Mouse (Mus musculus) heart, embryonic 11.5 days (tissue): ENCODE measurements around the gene Ptpn14. TPM values are rescaled to one million over a fixed set of nuclear protein-coding genes. Genes with fewer than 3 reads are reported as not detected.

Experiments
- ATAC-seq: fragments of 200-750 bp; cut with Nextera tagmentation; replicated peaks from 2 replicates; pipeline ENCODE4 v1.8.0; 2017; ENCODE audit warnings: moderate library complexity; ENCODE audit not compliant: insufficient number of reproducible peaks, low FRiP score, low TSS enrichment
- H3K27ac ChIP-seq: fragments of 300-500 bp; sonication (generic); 2 replicates; pipeline ENCODE4 v1.5.1; 2014; ENCODE audit warnings: mild to moderate bottlenecking, low read depth, low read length
- H3K27me3 ChIP-seq: fragments of 300-500 bp; sonication (generic); 2 replicates; pipeline ENCODE4 v1.6.1; 2014; ENCODE audit warnings: mild to moderate bottlenecking, low read length, mixed read lengths; ENCODE audit not compliant: control insufficient read depth, insufficient read depth
- H3K36me3 ChIP-seq: fragments of 300-500 bp; sonication (generic); 2 replicates; pipeline ENCODE4 v1.6.1; 2014; ENCODE audit warnings: mild to moderate bottlenecking, low read length, moderate library complexity, mixed read lengths; ENCODE audit not compliant: control insufficient read depth, insufficient read depth
- H3K4me1 ChIP-seq: fragments of 300-500 bp; sonication (generic); 2 replicates; pipeline ENCODE4 v1.6.1; 2014; ENCODE audit warnings: low read length; ENCODE audit not compliant: control insufficient read depth, insufficient read depth
- H3K4me2 ChIP-seq: fragments of 300-500 bp; sonication (generic); 2 replicates; pipeline ENCODE4 v1.6.1; 2014; ENCODE audit warnings: mild to moderate bottlenecking, moderate library complexity
- H3K4me3 ChIP-seq: fragments of 300-500 bp; sonication (generic); 2 replicates; pipeline ENCODE4 v1.5.1; 2014; ENCODE audit warnings: low read depth, low read length
- H3K9ac ChIP-seq: fragments of 300-500 bp; sonication (generic); 2 replicates; pipeline ENCODE4 v1.6.1; 2014; ENCODE audit warnings: mild to moderate bottlenecking, low read depth, low read length, moderate library complexity
- H3K9me3 ChIP-seq: fragments of 300-500 bp; sonication (generic); replicated peaks from 2 replicates; pipeline ENCODE4 v1.6.1; 2016; ENCODE audit warnings: low read length; ENCODE audit not compliant: control insufficient read depth
- WGBS: fragments of 180-500 bp; shearing (Covaris S2); extraction: QIAGEN DNeasy Blood & Tissue Kit; methylation state at CpG from one replicate; pipeline ENCODE4 v1.1.7; 2014; ENCODE audit not compliant: insufficient replicate concordance; 5-methylcytosine and 5-hydroxymethylcytosine counted together
- polyA plus RNA-seq: library from polyadenylated mRNA; unstranded; fragments of >200 nt; fragmentation: Nextera tagmentation; extraction: Ambion mirVana; gene quantifications from 2 replicates; pipeline ENCODE4 v1.2.1, GENCODE M21; 2014

Gene Ptpn14
- polyA plus RNA-seq, 1 experiment from 2014 or later = 10.1 TPM

DNA sequence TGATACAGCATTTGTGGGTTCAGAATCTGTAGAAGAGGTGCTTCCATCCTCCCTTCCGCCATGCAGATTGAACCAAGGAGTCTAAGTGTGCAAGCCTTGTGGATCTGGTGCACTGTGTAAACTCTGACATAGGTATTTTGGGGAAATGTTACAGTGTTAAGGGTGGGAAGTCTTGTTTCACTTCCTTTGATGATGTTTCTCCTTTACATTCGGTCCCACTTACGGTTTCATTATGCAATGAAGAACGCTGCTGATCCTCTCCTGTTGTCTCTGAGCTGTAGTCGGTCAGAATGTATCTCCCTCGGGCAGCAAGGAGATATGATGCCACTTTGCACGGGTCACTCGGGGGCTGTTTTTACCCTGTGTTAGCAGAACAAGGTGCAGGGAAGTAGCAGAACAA is 143.6 kb downstream of the Ptpn14 start:
- peaks cover 6% of the 10 kb centered on the region for H3K36me3 ChIP-seq
- H3K4me1 ChIP-seq = peaks cover 37% of the 10 kb centered on the region
- 78% methylated on average over 8 of the region's 8 CpGs for WGBS
- H3K27ac ChIP-seq = no peak overlapping the region
- no peaks in the 10 kb centered on the region for H3K9me3 ChIP-seq
- ATAC-seq = no peak
- H3K9ac ChIP-seq = no peak overlapping the region
- H3K4me2 ChIP-seq = no peak overlapping the region
- no peak overlapping the region for H3K4me3 ChIP-seq
- no peaks in the 10 kb centered on the region for H3K27me3 ChIP-seq

DNA sequence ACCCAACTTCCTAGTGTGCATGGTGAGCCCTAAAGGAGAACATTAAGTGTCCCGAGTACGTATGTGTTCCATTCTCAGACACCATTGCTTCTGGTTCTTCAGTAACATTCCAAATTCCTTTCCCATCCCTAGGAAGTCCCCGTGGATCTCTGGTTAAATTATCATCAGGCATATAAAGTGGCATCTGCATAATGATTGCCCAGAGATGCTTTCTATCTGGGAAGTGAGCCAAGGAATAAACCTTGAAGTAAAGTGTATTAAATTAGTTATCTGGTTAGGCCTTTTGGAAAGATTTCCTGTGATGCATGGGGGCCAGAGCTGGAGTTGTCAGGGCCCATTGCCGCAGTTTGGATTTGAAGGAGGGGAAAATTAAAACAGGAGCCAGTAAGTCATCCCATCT is 144.0 kb downstream of the Ptpn14 start:
- WGBS = 83% methylated on average over 4 of the region's 4 CpGs
- H3K4me3 ChIP-seq = no peak overlapping the region
- H3K27me3 ChIP-seq = no peaks in the 10 kb centered on the region
- ATAC-seq = no peak
- H3K4me1 ChIP-seq = peaks cover 37% of the 10 kb centered on the region
- H3K27ac ChIP-seq = no peak overlapping the region
- H3K4me2 ChIP-seq = no peak overlapping the region
- H3K9ac ChIP-seq = no peak overlapping the region
- H3K36me3 ChIP-seq = peaks cover 6% of the 10 kb centered on the region
- H3K9me3 ChIP-seq = no peaks in the 10 kb centered on the region

DNA sequence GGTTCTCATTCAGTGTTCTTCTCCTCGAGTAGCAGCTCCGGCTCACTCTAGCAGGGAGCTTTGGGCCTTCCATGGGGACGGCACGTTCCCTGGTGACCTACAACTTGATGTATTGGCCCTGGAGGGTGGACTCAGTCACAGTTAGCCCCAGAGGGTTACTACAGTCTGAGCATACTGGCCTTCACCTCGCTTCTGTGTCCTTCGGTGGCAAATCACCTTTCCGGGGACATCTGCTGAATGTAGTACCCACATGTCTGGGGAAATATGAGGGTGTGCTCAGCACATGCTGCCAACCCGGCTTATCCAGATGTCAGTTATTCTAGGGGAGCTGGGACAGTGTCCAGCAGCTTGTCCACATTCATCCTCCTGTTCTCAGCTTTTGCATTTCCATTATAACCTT is 145.5 kb downstream of the Ptpn14 start:
- Histone ChIP-seq H3K9ac (no peak overlapping the region), H3K4me2 (no peak overlapping the region), H3K4me3 (no peak overlapping the region), H3K36me3 (peaks cover 6% of the 10 kb centered on the region), H3K4me1 (peaks cover 30% of the 10 kb centered on the region), H3K27me3 (no peaks in the 10 kb centered on the region), H3K9me3 (no peaks in the 10 kb centered on the region), H3K27ac (no peak overlapping the region)
- ATAC-seq = no peak
- 71% methylated on average over 8 of the region's 8 CpGs for WGBS

DNA sequence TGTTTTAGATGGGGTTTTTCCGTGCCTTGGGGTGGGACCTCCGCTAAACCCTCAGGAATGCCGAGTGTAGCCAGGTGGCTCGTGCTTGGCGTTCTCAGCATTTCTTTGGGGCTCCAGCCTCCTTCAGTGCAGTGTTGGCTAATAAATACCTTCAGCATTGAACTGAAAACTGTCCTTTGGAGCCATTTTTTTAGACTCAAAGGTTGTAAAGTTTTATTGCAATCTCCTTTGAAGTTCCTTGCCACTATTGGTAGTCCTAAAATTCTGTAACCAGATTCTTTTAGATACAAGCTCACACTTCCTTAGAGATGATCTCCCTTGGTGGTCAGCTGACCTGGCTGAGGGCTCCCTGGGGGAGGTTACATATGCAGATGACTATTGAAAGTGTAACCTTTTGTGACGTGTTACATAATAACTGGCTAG is 147.4 kb downstream of the Ptpn14 start:
- Histone ChIP-seq H3K4me1 (peaks cover 39% of the 10 kb centered on the region), H3K4me2 (no peak overlapping the region), H3K27me3 (no peaks in the 10 kb centered on the region), H3K36me3 (no peaks in the 10 kb centered on the region; the same call in 1 of the 2 replicates), H3K9ac (peak overlapping the region; percentile 6; the same call in 1 of the 2 replicates), H3K9me3 (no peaks in the 10 kb centered on the region), H3K4me3 (no peak overlapping the region), H3K27ac (no peak overlapping the region)
- no peak for ATAC-seq
- 30% methylated on average over 6 of the region's 6 CpGs for WGBS

DNA sequence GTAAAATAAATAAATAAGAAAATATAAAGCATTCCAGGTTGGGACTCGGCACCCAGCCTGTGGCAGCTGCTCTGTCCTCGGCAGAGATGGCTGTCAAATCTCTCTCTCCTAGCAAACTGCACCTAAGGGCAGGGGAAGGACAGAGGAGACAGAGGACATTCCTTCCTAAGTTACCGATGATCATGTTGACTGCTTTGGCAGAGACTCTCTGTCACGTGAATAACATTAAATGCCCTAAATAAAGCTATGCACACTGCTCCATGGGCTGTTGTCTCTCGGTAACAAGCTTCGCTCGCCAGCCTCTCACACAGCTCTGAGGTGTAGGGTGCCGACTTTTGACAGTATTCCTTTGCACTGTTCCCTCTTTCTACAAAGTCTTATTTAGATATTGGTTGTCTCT is 148.1 kb downstream of the Ptpn14 start:
- Histone ChIP-seq H3K4me1 (peaks cover 41% of the 10 kb centered on the region), H3K9me3 (no peaks in the 10 kb centered on the region), H3K36me3 (peaks cover 2% of the 10 kb centered on the region; the same call in 1 of the 2 replicates), H3K4me2 (peak overlapping the region; percentile 12), H3K27me3 (no peaks in the 10 kb centered on the region), H3K27ac (peak overlapping the region; percentile 22; the same call in 1 of the 2 replicates), H3K9ac (no peak overlapping the region), H3K4me3 (no peak overlapping the region)
- no peak for ATAC-seq
- WGBS = 48% methylated on average over 8 of the region's 8 CpGs

DNA sequence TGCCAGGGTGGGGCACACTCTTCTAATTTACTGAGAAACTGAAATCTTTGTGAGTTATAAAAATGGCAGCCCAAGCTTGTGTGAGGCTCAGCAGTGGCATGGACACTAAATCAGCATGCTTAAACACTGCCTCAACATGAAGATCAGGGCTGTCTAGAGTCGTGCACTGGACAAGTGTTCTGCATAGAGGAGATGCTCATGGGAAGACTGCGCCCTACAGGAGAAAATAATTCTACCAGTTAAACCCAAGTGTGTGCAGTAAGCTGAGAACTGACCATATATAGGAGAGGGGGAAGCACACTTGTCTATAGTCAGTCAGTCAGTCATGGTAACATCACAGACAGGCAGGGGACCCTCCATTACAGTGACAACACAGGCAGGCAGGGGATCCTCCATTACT is 151.1 kb downstream of the Ptpn14 start:
- WGBS = 64% methylated on average over 2 of the region's 2 CpGs
- peaks cover 39% of the 10 kb centered on the region for H3K4me1 ChIP-seq
- peak overlapping the region; percentile 71 for H3K27ac ChIP-seq
- no peak overlapping the region for H3K4me2 ChIP-seq
- H3K9me3 ChIP-seq = no peaks in the 10 kb centered on the region
- H3K36me3 ChIP-seq = peaks cover 3% of the 10 kb centered on the region; the same call in 1 of the 2 replicates
- H3K4me3 ChIP-seq = no peak overlapping the region
- 0 out of 2 replicates have a peak, but pooled peaks have one; percentile 12 for ATAC-seq
- H3K9ac ChIP-seq = no peak overlapping the region
- no peaks in the 10 kb centered on the region for H3K27me3 ChIP-seq

DNA sequence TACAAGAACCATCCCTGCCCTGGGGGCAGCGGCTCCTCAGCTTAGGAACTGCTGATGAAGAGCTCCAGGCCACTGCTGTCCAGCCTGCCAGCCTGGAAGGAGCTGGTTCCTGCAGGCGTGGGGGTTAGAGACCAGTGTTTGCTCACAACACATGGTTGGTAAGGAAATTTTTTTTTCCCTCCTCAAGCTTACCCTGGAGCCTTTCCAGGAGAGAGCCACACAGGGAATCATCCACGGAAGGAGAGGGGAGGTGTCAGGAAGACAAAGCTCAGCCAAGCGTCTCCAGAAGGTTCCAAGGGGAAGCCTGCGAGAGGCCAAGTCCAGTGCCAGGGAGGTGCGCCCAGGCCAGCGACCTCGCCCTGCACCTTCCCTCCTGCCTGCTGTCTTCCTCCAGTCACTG is 151.9 kb downstream of the Ptpn14 start:
- no peaks in the 10 kb centered on the region for H3K9me3 ChIP-seq
- no peak overlapping the region for H3K4me2 ChIP-seq
- H3K27me3 ChIP-seq = no peaks in the 10 kb centered on the region
- 0 out of 2 replicates have a peak overlapping the region, but pooled peaks have one; percentile 24 for H3K9ac ChIP-seq
- H3K4me3 ChIP-seq = no peak overlapping the region
- H3K36me3 ChIP-seq = peaks cover 6% of the 10 kb centered on the region; the same call in 1 of the 2 replicates
- WGBS = 64% methylated on average over 8 of the region's 8 CpGs
- peak; percentile 42; the same call in 1 of the 2 replicates for ATAC-seq
- peak overlapping the region; percentile 71; the same call in 1 of the 2 replicates for H3K27ac ChIP-seq
- peaks cover 37% of the 10 kb centered on the region for H3K4me1 ChIP-seq

DNA sequence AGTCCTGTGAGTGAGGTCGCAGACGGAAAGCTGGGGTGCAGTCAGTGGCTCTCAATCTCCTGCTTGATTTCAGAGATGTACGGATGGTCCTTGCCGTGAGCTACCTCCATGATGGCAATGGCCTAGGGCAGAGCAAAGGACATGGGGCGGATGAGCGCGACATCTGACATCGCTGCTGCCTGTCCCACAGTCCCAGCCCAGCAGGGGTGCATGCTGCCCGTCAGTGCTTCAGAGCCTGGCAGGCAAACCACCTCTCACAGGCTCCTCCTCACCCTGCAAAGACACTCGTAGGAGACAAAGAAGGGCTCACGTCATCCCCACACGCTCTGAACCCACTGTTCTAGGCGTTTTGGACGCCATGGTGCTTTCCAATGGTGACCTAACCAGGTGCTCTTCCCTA is 152.7 kb downstream of the Ptpn14 start:
- peaks cover 7% of the 10 kb centered on the region; the same call in 1 of the 2 replicates for H3K36me3 ChIP-seq
- H3K4me2 ChIP-seq = no peak overlapping the region
- H3K9me3 ChIP-seq = no peaks in the 10 kb centered on the region
- H3K27ac ChIP-seq = no peak overlapping the region
- H3K9ac ChIP-seq = no peak overlapping the region
- H3K27me3 ChIP-seq = no peaks in the 10 kb centered on the region
- no peak overlapping the region for H3K4me3 ChIP-seq
- 76% methylated on average over 14 of the region's 14 CpGs for WGBS
- ATAC-seq = no peak
- peaks cover 29% of the 10 kb centered on the region for H3K4me1 ChIP-seq

DNA sequence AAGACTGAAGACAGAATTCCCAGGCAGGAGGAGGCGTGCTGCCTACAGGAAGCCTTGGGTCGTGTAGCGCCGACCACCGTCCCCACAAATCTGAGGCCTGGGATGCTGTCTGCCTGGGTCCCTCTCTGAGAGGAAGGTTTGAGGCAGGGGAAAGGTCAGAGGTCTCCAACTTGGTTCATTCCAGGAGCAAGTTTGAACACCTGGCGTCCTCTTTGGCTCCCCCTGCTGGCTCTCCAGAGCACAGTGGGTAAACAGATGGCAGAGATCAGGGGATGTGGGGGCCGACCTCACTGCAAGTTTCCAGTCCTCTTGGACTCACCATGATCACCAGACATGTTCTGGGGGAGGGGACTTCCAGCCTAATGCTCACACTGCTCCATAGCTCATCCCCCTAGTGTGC is 154.8 kb downstream of the Ptpn14 start:
- Histone ChIP-seq H3K36me3 (peaks cover 7% of the 10 kb centered on the region; the same call in 1 of the 2 replicates), H3K9ac (no peak overlapping the region), H3K4me1 (peaks cover 15% of the 10 kb centered on the region), H3K4me2 (no peak overlapping the region), H3K9me3 (no peaks in the 10 kb centered on the region), H3K27me3 (no peaks in the 10 kb centered on the region), H3K4me3 (no peak overlapping the region), H3K27ac (no peak overlapping the region)
- 64% methylated on average over 7 of the region's 7 CpGs for WGBS
- no peak; the same call in 1 of the 2 replicates for ATAC-seq
